Mouse (Mus musculus): ENCODE results near the gene Stard5.

DNA sequence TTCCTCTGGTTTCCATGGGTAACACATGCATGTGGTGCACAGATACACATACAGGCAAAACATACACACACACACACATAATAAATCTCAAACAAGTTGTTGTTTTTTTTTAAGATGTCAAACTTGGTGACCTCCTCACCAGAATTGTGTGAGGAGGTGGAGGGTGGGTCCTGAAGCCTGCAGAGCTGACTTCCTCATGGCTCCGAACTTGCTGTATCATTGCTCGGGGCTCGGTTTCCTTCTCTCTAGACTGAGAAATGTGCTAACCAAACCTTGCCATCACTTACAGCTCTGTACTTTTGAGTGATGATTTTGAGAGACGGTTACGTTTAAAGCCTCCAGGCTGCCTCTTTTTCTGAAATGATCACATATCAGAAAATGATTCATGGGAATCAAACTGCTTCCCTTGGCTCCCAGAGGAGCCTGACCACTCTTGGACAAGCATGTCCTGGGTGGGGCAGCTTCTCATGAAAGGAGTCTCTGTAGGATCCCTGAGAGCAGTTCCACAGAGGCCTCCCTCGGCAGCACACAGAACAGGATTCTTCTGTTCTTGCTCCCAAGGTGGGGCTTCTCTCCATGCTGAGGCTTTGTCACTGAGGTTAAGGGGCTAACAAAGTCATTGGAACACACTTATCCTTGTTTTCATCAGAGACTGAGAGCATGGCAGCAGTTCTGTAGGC lies 67.4 kb downstream of the Stard5 start:
- TF ChIP-seq CTCF (conservative IDR thresholded peaks at IDR 0.05; ENCODE audit: insufficient read depth, insufficient read length, low read depth, low read length), result no peak
- TF ChIP-seq POLR2A (IDR thresholded peaks at IDR 0.05; ENCODE audit: low read depth, low read length), result no peak
